Mouse (Mus musculus): ENCODE data around the gene Cabcoco1.

Cabcoco1 gene

GRCm38 (mm10) chr10:68541139-68541942 is at the start of gene Cabcoco1:
Gene Cabcoco1, minus strand, starts transcription at chr10:68541896.
- peak; percentile 76 for DNase-seq

- DNase-seq = no peak
Measured at GRCm38 (mm10) chr10:68589530-68590252, 48.0 kb upstream of the Cabcoco1 start.

- DNase-seq = no peak
Measured at GRCm38 (mm10) chr10:68587416-68588040, 45.8 kb upstream of the Cabcoco1 start.

DNA sequence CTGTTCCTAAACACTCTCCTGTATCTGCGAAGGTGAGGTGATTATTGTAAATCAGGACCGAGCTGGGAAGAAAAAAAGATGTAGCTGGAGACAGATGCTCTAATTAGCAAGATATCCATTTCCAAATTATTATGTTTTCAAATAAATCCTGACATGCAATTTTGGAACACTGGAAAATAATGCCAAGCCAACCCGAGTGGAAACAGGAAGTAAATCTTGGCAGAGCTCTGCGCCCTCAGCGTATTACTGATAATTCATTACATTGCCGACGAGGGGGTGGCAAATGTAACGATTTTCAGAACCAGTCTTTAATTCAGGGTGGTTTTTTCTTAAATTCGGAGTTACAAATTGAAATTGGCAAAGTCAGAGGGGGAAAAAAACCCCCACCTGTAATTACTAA is 35.6 kb upstream of the Cabcoco1 start:
- DNase-seq = no peak

GRCm38 (mm10) chr10:68568172-68568571 is 26.5 kb upstream of the Cabcoco1 start:
- DNase-seq = no peak

DNA sequence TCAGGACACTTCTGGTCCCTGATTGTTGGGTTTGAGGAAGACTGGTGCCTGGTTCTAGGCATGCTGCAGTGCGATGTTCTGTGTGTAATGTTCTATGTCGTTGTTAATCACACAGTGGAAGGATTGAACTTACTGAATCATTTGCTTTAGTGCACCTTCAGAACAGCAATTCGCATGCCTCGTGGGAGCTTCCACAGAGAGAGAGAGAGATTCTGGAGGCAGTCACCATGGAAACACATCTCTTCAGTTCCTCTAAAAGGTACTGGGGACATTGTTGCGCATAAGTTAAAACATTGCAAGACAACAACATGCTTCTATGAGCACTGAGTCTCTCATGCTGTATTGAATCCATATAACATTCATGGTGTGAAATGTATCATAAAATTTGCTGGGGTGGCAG is 20.6 kb upstream of the Cabcoco1 start:
- peak; percentile 14 for DNase-seq

GRCm38 (mm10) chr10:68558828-68559219 is 17.1 kb upstream of the Cabcoco1 start:
- no peak for DNase-seq

DNA sequence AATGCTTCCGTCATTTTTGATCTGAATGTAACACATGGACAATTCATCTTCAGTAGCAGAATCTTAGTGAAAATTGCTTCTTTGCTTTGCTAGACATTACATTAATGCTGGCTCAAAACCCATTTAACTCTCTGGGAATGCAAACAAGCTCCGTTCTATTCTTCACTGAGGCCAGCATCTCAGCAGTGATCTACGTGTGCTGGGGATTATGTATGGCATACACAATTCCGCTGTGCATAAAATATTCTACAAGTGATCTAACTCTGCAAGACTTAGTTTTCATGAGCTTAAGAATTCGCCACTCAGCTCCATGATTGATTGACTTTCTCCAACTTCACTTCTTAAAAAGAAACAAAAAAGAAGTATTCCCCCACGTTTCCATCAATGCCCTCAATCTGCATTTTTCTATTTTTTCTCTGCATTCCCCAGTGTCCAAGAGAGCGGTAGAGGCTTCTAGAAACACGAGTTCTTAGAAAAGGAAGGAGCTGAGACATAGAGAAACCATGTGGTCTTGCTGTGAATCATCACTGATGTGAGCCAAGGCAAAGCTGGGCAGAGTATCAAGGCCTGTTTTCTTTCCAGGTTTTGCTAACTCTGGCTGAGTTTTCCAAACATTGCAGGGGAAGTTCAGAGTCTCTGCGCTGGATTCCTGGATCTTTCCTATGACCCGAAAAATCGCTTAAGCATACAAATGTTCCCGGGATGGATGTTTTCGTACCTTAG is 16.6 kb upstream of the Cabcoco1 start:
- DNase-seq = peak; percentile 70

GRCm38 (mm10) chr10:68553677-68554076 is 12.0 kb upstream of the Cabcoco1 start:
- no peak for DNase-seq

DNA sequence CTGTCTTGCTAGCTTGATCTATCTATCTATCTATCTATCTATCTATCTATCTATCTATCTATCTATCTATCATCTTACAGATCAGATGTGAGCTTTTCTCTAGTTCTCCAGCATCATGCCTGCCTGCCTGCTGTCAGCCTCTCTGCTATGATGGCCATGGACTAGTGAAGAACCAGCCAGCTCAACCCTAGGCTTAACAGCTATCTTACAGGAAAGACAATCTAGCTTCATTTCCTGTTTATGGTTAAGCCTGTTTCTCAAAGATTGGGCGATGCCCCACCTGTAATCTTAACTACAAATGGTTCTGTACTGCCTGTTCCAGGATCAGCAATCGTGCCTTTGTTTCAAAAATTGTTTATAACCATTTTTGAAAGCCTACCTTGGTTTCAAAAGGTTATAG is 10.9 kb upstream of the Cabcoco1 start:
- no peak for DNase-seq

DNA sequence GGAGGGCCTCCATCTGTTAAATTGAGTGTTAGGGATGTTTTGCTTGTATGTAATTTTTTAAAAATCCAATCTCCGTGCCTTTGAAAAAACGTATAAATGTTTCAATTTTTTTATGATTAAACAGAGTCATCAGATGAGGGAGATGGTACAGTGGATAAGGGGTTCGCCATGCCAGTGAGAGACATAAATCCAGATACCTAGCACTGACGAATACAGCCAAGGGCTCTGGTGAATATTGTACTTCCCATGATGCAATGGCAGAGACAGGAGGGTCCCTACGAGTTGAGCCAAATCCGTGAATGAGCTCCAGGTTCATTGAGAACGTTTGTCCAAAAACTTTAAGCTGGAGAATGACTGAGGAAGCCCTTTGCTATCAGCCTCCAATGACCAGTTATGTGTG is 9.6 kb upstream of the Cabcoco1 start:
- DNase-seq = no peak

DNA sequence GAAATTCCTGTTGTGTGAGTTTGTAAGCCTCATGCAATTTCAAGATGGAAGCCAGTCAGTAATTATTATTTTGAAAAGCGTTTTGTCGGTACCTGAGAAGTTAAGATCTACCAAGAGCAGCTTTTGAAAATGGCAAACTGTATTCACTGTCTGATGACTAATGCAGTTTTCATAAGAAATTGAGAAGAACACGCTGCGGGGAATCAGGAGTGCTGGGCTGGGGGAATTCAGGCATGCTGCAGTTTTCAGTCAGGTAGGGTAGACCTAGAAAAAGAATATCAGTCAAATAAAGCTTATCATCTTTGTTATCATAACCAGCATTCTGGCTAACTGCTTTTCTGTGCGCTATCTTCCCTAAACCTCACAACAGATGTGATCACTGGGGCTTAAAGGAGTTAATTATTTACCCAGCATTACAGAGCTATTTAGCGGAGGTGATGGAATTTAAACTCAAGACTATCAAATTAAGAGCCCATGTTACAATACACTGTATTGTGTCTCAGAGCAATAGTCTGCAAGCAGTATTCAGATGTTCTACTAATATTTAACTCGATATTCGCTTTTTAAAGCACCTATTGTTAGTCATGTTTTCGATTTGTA is 9.1 kb upstream of the Cabcoco1 start:
- DNase-seq = no peak

DNA sequence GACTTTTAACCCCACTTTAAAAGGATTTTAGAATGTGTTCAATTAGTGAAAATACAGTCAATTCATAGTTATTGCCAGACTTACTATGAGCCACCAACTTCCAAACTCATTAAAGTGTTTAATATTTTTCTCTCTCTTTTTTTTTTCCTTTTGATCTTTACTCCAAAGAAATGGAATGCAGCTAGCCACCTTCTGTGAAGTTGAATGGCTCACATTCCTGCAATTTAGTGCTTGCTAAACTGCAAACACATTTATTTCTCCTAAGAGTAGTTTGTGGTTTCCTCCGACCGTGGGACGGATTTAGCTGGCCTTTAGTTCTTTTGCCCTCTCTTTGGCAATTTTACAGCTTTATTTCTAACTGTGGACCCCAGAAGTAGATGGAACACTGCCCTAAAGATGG is 1.4 kb upstream of the Cabcoco1 start:
- DNase-seq = no peak

DNA sequence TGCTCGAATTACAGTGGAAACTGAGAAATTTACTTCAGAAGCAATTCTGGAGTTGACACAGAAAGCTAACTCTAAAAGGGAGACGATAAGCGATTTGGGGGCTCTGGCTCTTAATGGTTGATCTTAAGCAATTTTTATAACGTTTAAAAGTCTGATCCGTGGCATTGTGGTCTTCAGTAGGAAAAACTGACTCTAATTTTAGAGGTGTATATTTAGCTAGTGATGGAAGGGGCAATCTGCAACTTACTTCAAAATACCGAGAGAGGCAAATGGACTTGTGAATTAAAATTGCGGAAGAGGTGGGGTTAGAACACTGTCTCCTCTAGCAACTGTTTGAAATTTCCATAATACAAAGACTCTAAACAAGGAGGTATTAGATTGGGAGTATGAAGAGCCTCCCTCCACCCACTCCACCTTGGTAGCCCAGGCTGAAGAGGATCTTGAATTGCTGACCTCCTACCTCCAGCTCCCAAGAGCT is 286 bp upstream of the Cabcoco1 start:
- no peak for DNase-seq

- DNase-seq = no peak
Measured at GRCm38 (mm10) chr10:68540612-68541011, 1.1 kb downstream of the Cabcoco1 start.

DNA sequence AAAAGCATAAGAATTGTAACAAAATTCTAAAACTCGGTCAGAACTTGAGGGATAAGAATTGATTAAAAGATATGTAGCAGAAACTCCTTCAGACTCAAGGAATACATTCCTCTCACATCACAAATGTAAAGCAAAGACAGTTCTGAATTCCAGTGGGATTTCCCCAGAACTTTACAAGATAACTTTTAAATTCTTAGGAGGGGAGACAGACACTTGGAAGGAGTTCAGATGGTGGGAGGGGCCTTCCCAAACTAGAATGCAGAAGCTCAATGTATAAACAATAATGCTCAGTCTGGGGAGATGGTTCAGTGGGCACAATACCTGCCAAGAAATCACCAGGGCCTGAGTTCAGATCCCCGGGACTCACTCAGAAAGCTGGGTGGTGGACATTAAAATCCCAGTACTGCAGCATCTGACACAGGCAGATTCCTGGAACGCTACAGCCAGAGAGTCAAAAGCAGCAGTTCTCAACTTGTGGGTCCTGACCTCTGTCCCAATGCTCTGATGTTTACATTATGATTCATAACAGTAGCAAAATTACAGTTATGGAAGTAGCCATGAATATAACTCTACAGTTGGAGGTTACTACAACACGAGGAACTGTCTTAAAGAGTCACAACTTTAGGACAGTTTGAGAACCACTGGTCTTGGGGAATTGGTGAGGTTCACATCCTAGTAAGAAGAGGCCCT is 4.3 kb downstream of the Cabcoco1 start:
- no peak for DNase-seq

DNA sequence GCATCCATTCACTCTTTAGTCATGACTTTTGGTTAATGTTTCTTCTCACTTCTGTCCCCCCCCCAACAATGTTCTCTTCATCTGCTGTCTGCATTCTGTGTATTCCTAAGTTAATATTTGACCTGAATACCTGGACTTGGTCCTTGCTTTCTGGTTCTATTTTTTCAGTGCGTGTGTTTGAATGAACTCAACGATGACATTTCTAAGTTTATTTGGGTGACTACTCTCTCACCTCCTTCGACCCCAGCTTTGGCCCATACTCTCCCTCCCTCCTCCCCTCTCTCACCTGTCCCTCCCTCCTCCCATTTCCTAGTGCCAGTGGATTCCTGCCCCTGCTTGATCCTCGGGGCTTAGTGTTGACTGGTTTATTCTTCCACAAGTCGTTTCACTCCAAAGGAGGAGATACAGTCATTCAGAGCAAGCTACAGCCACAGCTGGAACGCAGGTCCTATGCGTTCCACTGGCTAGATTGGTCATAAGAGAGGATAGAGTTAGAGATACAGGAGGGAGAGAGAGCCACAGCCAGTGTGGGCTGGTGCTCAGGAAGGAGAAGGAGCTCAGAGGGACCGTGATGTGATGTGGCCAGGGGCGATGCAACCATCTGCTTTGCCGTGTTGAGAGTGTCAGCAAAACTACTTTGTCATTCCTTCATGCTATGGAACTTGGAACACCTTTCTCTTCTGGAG is 12.2 kb downstream of the Cabcoco1 start:
- DNase-seq = no peak

DNA sequence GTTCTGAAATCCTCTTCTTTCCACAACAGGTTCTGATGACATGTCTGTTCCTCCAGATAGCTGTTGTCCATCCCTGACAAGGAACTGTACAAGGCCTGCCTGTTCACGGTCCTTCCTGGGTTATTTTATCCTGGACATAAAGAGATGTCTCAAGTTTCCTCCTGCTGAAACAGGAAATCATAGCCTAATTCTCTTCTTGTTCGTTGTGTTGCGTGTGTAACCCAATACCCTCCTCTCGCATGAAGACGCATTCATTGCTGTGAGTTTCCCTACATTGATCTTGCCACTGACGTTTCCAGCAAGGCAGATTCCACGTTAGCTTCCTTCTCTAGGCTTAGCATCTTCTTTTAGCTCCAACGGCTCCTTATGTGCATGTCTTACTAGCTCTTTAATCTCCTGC is 12.7 kb downstream of the Cabcoco1 start:
- DNase-seq = no peak

- DNase-seq = no peak
Measured at GRCm38 (mm10) chr10:68522106-68522505, 19.6 kb downstream of the Cabcoco1 start.

GRCm38 (mm10) chr10:68512433-68513019 is 29.2 kb downstream of the Cabcoco1 start:
- DNase-seq = peak; percentile 18

GRCm38 (mm10) chr10:68507741-68508140 is 34.0 kb downstream of the Cabcoco1 start:
- no peak for DNase-seq
